Comparison of ENCODE assay signal across 22 mouse cellular contexts in genomic region chr4:103926682-103927081, GRCm38 (mm10).
DNase-seq lines count a peak whose midpoint lies in the region; ATAC-seq and TF ChIP-seq lines count a peak whose summit lies in the region.
"Had no signal": no experiment of that assay in that cellular context is flagged by ENCODE, and none has a peak within 500 bp of the region (broad histone marks: within the 10 kb centered on the region; RNA-seq: fewer than 3 reads in every experiment).

No protein-coding gene starts in this region.

- no peaks in the 10 kb centered on the region for H3K9me3 ChIP-seq in embryonic facial prominence, embryonic 11.5 days (replicated peaks; ENCODE audit: control insufficient read depth, low read length)
- H3K9me3 ChIP-seq in forebrain, embryonic 13.5 days (replicated peaks), result no peaks in the 10 kb centered on the region
- H3K9me3 ChIP-seq: embryonic facial prominence, embryonic 15.5 days; forebrain, embryonic 10.5 days; heart, embryonic 15.5 days had no signal

- H3K27me3 ChIP-seq in embryonic facial prominence, embryonic 11.5 days (ENCODE audit: control insufficient read depth, insufficient read depth, low read length), result no peaks in the 10 kb centered on the region
- H3K27me3 ChIP-seq in forebrain, embryonic 13.5 days, result no peaks in the 10 kb centered on the region
- H3K27me3 ChIP-seq: embryonic facial prominence, embryonic 15.5 days; heart, embryonic 15.5 days; megakaryocyte, embryonic 14.5 days; Patski had no signal

- peak overlapping the region; percentile 48 for H3K27ac ChIP-seq in layer of hippocampus, adult 2 months
- H3K27ac ChIP-seq in embryonic facial prominence, embryonic 11.5 days (replicated peaks; ENCODE audit: low read depth, low read length), result no peak overlapping the region
- H3K27ac ChIP-seq in forebrain, embryonic 13.5 days, result no peak overlapping the region
- H3K27ac ChIP-seq: embryonic facial prominence, embryonic 15.5 days; forebrain, embryonic 10.5 days; heart, embryonic 15.5 days had no signal

- no peaks in the 10 kb centered on the region for H3K36me3 ChIP-seq in embryonic facial prominence, embryonic 11.5 days (replicated peaks; ENCODE audit: control insufficient read depth, insufficient read depth, low read depth, low read length)
- no peaks in the 10 kb centered on the region for H3K36me3 ChIP-seq in forebrain, embryonic 13.5 days (ENCODE audit: poor library complexity, severe bottlenecking)
- H3K36me3 ChIP-seq: embryonic facial prominence, embryonic 15.5 days; forebrain, embryonic 10.5 days; heart, embryonic 15.5 days had no signal

- 25% methylated on average over 5 of the region's 5 CpGs for WGBS in embryonic facial prominence, embryonic 11.5 days
- WGBS in forebrain, embryonic 13.5 days, result 50% methylated on average over 5 of the region's 5 CpGs

- no peaks in the 10 kb centered on the region for H3K4me1 ChIP-seq in embryonic facial prominence, embryonic 11.5 days (ENCODE audit: control insufficient read depth, insufficient read depth, low read length)
- H3K4me1 ChIP-seq in forebrain, embryonic 13.5 days, result peaks cover 30% of the 10 kb centered on the region
- H3K4me1 ChIP-seq: embryonic facial prominence, embryonic 15.5 days; heart, embryonic 15.5 days; megakaryocyte, embryonic 14.5 days had no signal

- DNase-seq in heart, postnatal 10 days, result peak; percentile 11 to 42
- DNase-seq in heart, postnatal 25 days (ENCODE audit: low spot score), result no peak
- no peak for DNase-seq in layer of hippocampus, adult 2 months (ENCODE audit: low spot score in 2 of 2)
- DNase-seq in layer of hippocampus, postnatal 10 days (ENCODE audit: low spot score in 2 of 2), result no peak
- peak; percentile 36 for DNase-seq in embryo, embryonic 10.5 days (ENCODE audit: low spot score)
- DNase-seq in embryonic facial prominence, embryonic 11.5 days (ENCODE audit: low spot score), result no peak
- DNase-seq: adrenal gland, postnatal 14 days; cerebellum, adult 11-12 months; cerebellum, postnatal 25 days; gastrocnemius, postnatal 25 days; kidney, adult 9 months; liver; liver, postnatal 0 days; spleen, adult 18-20 months; thymus, adult 18-20 months had no signal

- no peak overlapping the region for H3K4me2 ChIP-seq in embryonic facial prominence, embryonic 11.5 days (ENCODE audit: low read depth, low read length)
- H3K4me2 ChIP-seq in forebrain, embryonic 13.5 days, result no peak overlapping the region
- H3K4me2 ChIP-seq: embryonic facial prominence, embryonic 15.5 days; heart, embryonic 15.5 days had no signal

- no peak overlapping the region for H3K9ac ChIP-seq in embryonic facial prominence, embryonic 11.5 days (replicated peaks; ENCODE audit: low read length)
- H3K9ac ChIP-seq in forebrain, embryonic 13.5 days, result no peak overlapping the region
- H3K9ac ChIP-seq: embryonic facial prominence, embryonic 15.5 days; heart, embryonic 15.5 days; liver, postnatal 0 days had no signal

- intact Hi-C loops in heart, postnatal 10 days (cut with DNase I), result no loop called here
- intact Hi-C loops in heart, postnatal 25 days (cut with DNase I), result no loop called here

- H3K4me3 ChIP-seq in layer of hippocampus, adult 2 months, result no peak overlapping the region
- H3K4me3 ChIP-seq in embryonic facial prominence, embryonic 11.5 days (ENCODE audit: low read depth, low read length), result no peak overlapping the region
- H3K4me3 ChIP-seq in forebrain, embryonic 13.5 days, result no peak overlapping the region
- H3K4me3 ChIP-seq: embryonic facial prominence, embryonic 15.5 days; forebrain, embryonic 10.5 days; heart, embryonic 15.5 days; megakaryocyte, embryonic 14.5 days had no signal

- 0 out of 2 replicates have a peak, but pooled peaks have one; percentile 29 for ATAC-seq in embryonic facial prominence, embryonic 11.5 days (replicated peaks; ENCODE audit: insufficient number of reproducible peaks, low FRiP score, low TSS enrichment, low read depth)
- ATAC-seq in forebrain, embryonic 13.5 days, result no peak
- ATAC-seq: activated CD4-positive, CD25-positive, alpha-beta regulatory T cell, adult 4 months; liver, postnatal 0 days; Patski had no signal

- TF ChIP-seq CTCF in layer of hippocampus, adult 2 months (conservative IDR thresholded peaks at IDR 0.05), result no peak

Comparison
In these comparisons a context has a peak if more than half of its experiments do, and no peak if none do; other contexts are left out.
1. DNase-seq: peak in heart, postnatal 10 days (2 of 2) and embryo, embryonic 10.5 days (single experiment); none in heart, postnatal 25 days (single experiment), layer of hippocampus, adult 2 months (0 of 2), layer of hippocampus, postnatal 10 days (0 of 2) and embryonic facial prominence, embryonic 11.5 days (single experiment).